In the genomic region with DNA sequence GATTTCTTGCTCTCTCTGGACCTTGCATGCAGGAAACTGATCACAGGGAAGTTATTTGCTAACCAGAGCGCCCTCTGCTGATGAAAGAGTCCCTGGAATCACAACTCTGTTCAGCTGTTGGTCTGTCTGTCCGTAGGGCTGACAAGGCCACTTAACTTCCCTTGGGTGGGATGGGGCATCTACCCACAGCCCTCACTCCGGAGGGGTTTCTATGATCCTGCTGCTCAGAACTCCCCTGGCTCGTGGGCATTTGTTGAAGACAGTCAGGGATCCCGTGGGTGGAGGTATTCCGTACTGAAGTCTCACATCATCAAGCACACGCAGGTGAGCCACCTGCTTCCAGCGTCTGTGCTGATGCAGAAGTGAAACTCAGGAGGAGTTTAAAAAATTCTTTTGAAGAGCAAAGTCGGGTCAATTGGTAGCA, we compare ENCODE assay signal across 9 mouse cellular contexts. TPM values are rescaled to one million over a fixed set of nuclear protein-coding genes. Genes with fewer than 3 reads are reported as not detected.
DNase-seq lines count a peak whose midpoint lies in the region; ATAC-seq and TF ChIP-seq lines count a peak whose summit lies in the region.
"Had no signal": no experiment of that assay in that cellular context is flagged by ENCODE, and none has a peak within 500 bp of the region (broad histone marks: within the 10 kb centered on the region; RNA-seq: fewer than 3 reads in every experiment).

No protein-coding gene starts in this region.

- no peak for ATAC-seq in intestine, embryonic 14.5 days (replicated peaks; ENCODE audit: low FRiP score, low TSS enrichment, low read depth)
- no peak for ATAC-seq in intestine, embryonic 15.5 days
- ATAC-seq in heart, postnatal 0 days (ENCODE audit: insufficient read depth, low read depth) = no peak

- 34% methylated on average over 9 of the region's 9 CpGs for WGBS in intestine, embryonic 14.5 days
- 38% methylated on average over 9 of the region's 9 CpGs for whole genome bisulfite sequencing in intestine, embryonic 15.5 days
- WGBS in heart, postnatal 0 days = 30% methylated on average over 9 of the region's 9 CpGs

- H3K4me3 ChIP-seq in intestine, embryonic 14.5 days (ENCODE audit: low read depth, low read length) = no peak overlapping the region
- H3K4me3 ChIP-seq in intestine, embryonic 15.5 days (replicated peaks) = no peak overlapping the region
- no peak overlapping the region for H3K4me3 ChIP-seq in heart, postnatal 0 days (ENCODE audit: low read depth, low read length)

- peak; percentile 81 for DNase-seq in intestine, embryonic 14.5 days (ENCODE audit: low spot score)
- peak; percentile 60 for DNase-seq in ES-CJ7 (ENCODE audit: low read depth, low spot score)
- peak; percentile 23 for DNase-seq in c-Kit-positive CD71-positive TER-119-negative erythroid progenitor cells, embryonic 14.5 days (ENCODE audit: low read depth)
- DNase-seq in heart, postnatal 0 days (ENCODE audit: low spot score) = peak; percentile 61
- peak; percentile 66 to 67 for DNase-seq in left cerebral cortex, postnatal 10 days (ENCODE audit: extremely low spot score in 1 of 2, low spot score in 2 of 2)
- peak; percentile 58 for DNase-seq in ovary, postnatal 14 days (ENCODE audit: low spot score)
- peak; percentile 40 to 57 for DNase-seq in thymus, postnatal 36 days

- no peak overlapping the region for H3K9ac ChIP-seq in intestine, embryonic 14.5 days (ENCODE audit: low read length)
- H3K9ac ChIP-seq in intestine, embryonic 15.5 days = no peak overlapping the region
- no peak overlapping the region for H3K9ac ChIP-seq in heart, postnatal 0 days (replicated peaks; ENCODE audit: low read depth, low read length)

- no peaks in the 10 kb centered on the region for H3K36me3 ChIP-seq in intestine, embryonic 14.5 days (ENCODE audit: control insufficient read depth, insufficient read depth, low read length)
- H3K36me3 ChIP-seq in intestine, embryonic 15.5 days = no peaks in the 10 kb centered on the region
- no peaks in the 10 kb centered on the region for H3K36me3 ChIP-seq in heart, postnatal 0 days (replicated peaks; ENCODE audit: control insufficient read depth, insufficient read depth, low read length)

- H3K9me3 ChIP-seq in intestine, embryonic 14.5 days (ENCODE audit: control insufficient read depth, low read length) = no peaks in the 10 kb centered on the region
- H3K9me3 ChIP-seq in intestine, embryonic 15.5 days = no peaks in the 10 kb centered on the region
- H3K9me3 ChIP-seq in heart, postnatal 0 days (replicated peaks; ENCODE audit: control insufficient read depth, low read length) = 0 out of 2 replicates have a peak, but pooled peaks cover 5% of the 10 kb centered on the region

- H3K27me3 ChIP-seq in intestine, embryonic 14.5 days (replicated peaks; ENCODE audit: control insufficient read depth, insufficient read depth, low read length) = 0 out of 2 replicates have a peak, but pooled peaks cover 3% of the 10 kb centered on the region
- H3K27me3 ChIP-seq in intestine, embryonic 15.5 days (replicated peaks) = no peaks in the 10 kb centered on the region
- 0 out of 2 replicates have a peak, but pooled peaks cover 6% of the 10 kb centered on the region for H3K27me3 ChIP-seq in heart, postnatal 0 days (ENCODE audit: control insufficient read depth, insufficient read depth, low read length)

- H3K27ac ChIP-seq in intestine, embryonic 14.5 days (ENCODE audit: low read depth) = no peak overlapping the region
- no peak overlapping the region for H3K27ac ChIP-seq in intestine, embryonic 15.5 days
- no peak overlapping the region for H3K27ac ChIP-seq in heart, postnatal 0 days (ENCODE audit: low read depth)
- H3K27ac ChIP-seq: macrophage had no signal

- TF ChIP-seq CTCF in heart, postnatal 0 days (IDR thresholded peaks at IDR 0.05; ENCODE audit: low read depth) = peak; percentile 81

- intact Hi-C loops in left cerebral cortex, postnatal 10 days (cut with DNase I) = loop anchor here (10.0 kb wide), 1 partner anchor 211 kb away; no protein-coding TSS in a partner anchor

- H3K4me1 ChIP-seq in intestine, embryonic 14.5 days (replicated peaks; ENCODE audit: control insufficient read depth, insufficient read depth, low read length) = no peaks in the 10 kb centered on the region
- H3K4me1 ChIP-seq in intestine, embryonic 15.5 days (replicated peaks) = no peaks in the 10 kb centered on the region; the same call in 1 of the 2 replicates
- H3K4me1 ChIP-seq in heart, postnatal 0 days (ENCODE audit: control insufficient read depth, insufficient read depth) = no peaks in the 10 kb centered on the region

- TF ChIP-seq EP300 in heart, postnatal 0 days (IDR thresholded peaks at IDR 0.05; ENCODE audit: low read depth) = no peak

- no peak overlapping the region for H3K4me2 ChIP-seq in intestine, embryonic 14.5 days (ENCODE audit: low read length)
- H3K4me2 ChIP-seq in intestine, embryonic 15.5 days (replicated peaks) = no peak overlapping the region
- H3K4me2 ChIP-seq in heart, postnatal 0 days (ENCODE audit: low read depth, low read length) = no peak overlapping the region

RNA-seq across cellular contexts. Expression of gene Xylt1, which starts 4.9 kb away (rescaled TPM):
- 1.5 and 1.6 TPM in 2 replicates for polyA plus RNA-seq in intestine, embryonic 14.5 days (2014; fragmentation: Nextera tagmentation; extraction: Ambion mirVana)
- polyA plus RNA-seq in intestine, embryonic 15.5 days (2015; fragmentation: Nextera tagmentation; extraction: Ambion mirVana) = 0.68 and 0.87 TPM in 2 replicates
- 1.7 and 8.9 TPM in 2 replicates for total RNA-seq in heart, postnatal 0 days (2014; rRNA removed; ENCODE audit: low replicate concordance)
- 0.36 and 0.40 TPM in 2 replicates for polyA plus RNA-seq in heart, postnatal 0 days (2015; fragmentation: Nextera tagmentation; extraction: Ambion mirVana)
- total RNA-seq in left cerebral cortex, postnatal 10 days (2021) = 10 to 100 TPM; 53.3 to 55.2 TPM

Comparison
In these comparisons a context has a peak if more than half of its experiments do, and no peak if none do; other contexts are left out.
1. DNase-seq: peak in every context shown above with its lines; median percentile 81 in intestine, embryonic 14.5 days; 66 in left cerebral cortex, postnatal 10 days; 61 in heart, postnatal 0 days; 60 in ES-CJ7; 58 in ovary, postnatal 14 days; 48 in thymus, postnatal 36 days; 23 in c-Kit-positive CD71-positive TER-119-negative erythroid progenitor cells, embryonic 14.5 days.